Comparison of ENCODE assay signal across 20 mouse cellular contexts in genomic region chr5:135352995-135353394, GRCm38 (mm10). TPM values are rescaled to one million over a fixed set of nuclear protein-coding genes. Genes with fewer than 3 reads are reported as not detected.
"Had no signal": no experiment of that assay in that cellular context is flagged by ENCODE, and none has a peak within 500 bp of the region (broad histone marks: within the 10 kb centered on the region; RNA-seq: fewer than 3 reads in every experiment).

Gene Trim50 (plus strand): TSS chr5:135353295.

- H3K4me3 ChIP-seq: liver, embryonic 13.5 days; lung, embryonic 15.5 days; megakaryocyte, embryonic 14.5 days; midbrain, embryonic 12.5 days had no signal

- H3K9me3 ChIP-seq: lung, embryonic 15.5 days had no signal

- H3K36me3 ChIP-seq: liver, embryonic 13.5 days; lung, embryonic 15.5 days; midbrain, embryonic 12.5 days had no signal

- ATAC-seq: liver, postnatal 0 days had no signal

- DNase-seq: kidney, adult 9 months; kidney, postnatal 14 days; left cerebral cortex, postnatal 4 days; liver, embryonic 13.5 days; lung, postnatal 14 days; right cerebral cortex, postnatal 14 days; thymus, adult 2 months; thymus, postnatal 36 days had no signal

- H3K4me1 ChIP-seq: liver, embryonic 13.5 days; lung, embryonic 15.5 days; megakaryocyte, embryonic 14.5 days; midbrain, embryonic 12.5 days had no signal

- H3K9ac ChIP-seq: liver, embryonic 13.5 days; liver, postnatal 0 days; lung, embryonic 15.5 days; midbrain, embryonic 12.5 days had no signal

- H3K27ac ChIP-seq: liver, embryonic 13.5 days; lung, embryonic 15.5 days; macrophage; midbrain, embryonic 12.5 days had no signal

- H3K4me2 ChIP-seq: liver, embryonic 13.5 days; lung, embryonic 15.5 days; midbrain, embryonic 12.5 days had no signal

RNA-seq across cellular contexts. Expression of gene Trim50, which starts in this region (rescaled TPM):
- total RNA-seq: layer of hippocampus, adult 8-10 months; layer of hippocampus, postnatal 14 days; left cerebral cortex, adult 18-20 months; left cerebral cortex, postnatal 10 days; left cerebral cortex, postnatal 4 days; midbrain, postnatal 0 days had no signal
- polyA plus RNA-seq: large intestine, adult 2 months; liver, embryonic 13.5 days; liver, postnatal 0 days; lung, embryonic 15.5 days; macrophage; midbrain, embryonic 12.5 days; midbrain, postnatal 0 days; neural tube, embryonic 14.5 days; thymus, adult 2 months had no signal
